Mouse (Mus musculus): Measurements from ENCODE around the gene Ttc7.

DNA sequence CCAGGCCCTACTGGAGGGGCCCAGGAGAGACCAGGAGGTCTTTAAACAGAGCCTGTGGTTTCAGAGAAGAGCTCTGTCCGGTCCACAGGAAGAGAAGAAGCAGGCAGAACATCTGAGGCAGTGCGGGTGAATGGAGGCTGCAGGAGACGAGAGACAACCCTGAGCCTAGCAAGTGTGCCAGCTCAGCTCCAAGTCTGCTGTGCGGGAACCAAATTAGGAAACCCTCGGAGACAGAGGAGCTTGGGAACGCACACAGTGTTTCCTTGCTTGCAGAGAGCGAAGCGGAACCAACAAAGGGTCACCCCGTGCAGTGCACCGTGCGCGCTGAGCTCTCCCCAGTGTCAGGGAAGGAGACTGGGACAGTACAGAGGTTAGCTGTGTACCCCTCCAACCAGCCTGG, 54.2 kb downstream of the Ttc7 start:
- TF ChIP-seq CTCF (IDR thresholded peaks at IDR 0.05; ENCODE audit: borderline replicate concordance, extremely low read depth, insufficient read depth, insufficient read length) (no peak), POLR2A (IDR thresholded peaks at IDR 0.05; ENCODE audit: borderline replicate concordance, extremely low read depth, insufficient read depth, insufficient read length, poor library complexity, severe bottlenecking) (no peak)

Measured in brain, embryonic 14.5 days (tissue).